Mouse (Mus musculus) neural tube, embryonic 13.5 days (tissue): ENCODE measurements around the gene Abcc10. TPM values are rescaled to one million over a fixed set of nuclear protein-coding genes. Genes with fewer than 3 reads are reported as not detected.
A peak's percentile ranks its signal among the peaks of the same experiment; 100 is the strongest.

Experiments used
- ATAC-seq: fragments of 200-750 bp; cut with Nextera tagmentation; 2 replicates; pipeline ENCODE4 v1.8.0; 2017; ENCODE audit warnings: low read depth, mild to moderate bottlenecking, moderate TSS enrichment, moderate library complexity
- H3K27ac ChIP-seq: fragments of 300-500 bp; sonication (generic); replicated peaks from 2 replicates; pipeline ENCODE4 v1.5.1; 2015; ENCODE audit warnings: moderate library complexity, mild to moderate bottlenecking, inconsistent platforms
- H3K27me3 ChIP-seq: fragments of 300-500 bp; sonication (generic); 2 replicates; pipeline ENCODE4 v1.6.1; 2015; ENCODE audit warnings: mild to moderate bottlenecking, inconsistent platforms
- H3K36me3 ChIP-seq: fragments of 300-500 bp; sonication (generic); 2 replicates; pipeline ENCODE4 v1.6.1; 2015; ENCODE audit warnings: mild to moderate bottlenecking, inconsistent platforms
- H3K4me1 ChIP-seq: fragments of 300-500 bp; sonication (generic); replicated peaks from 2 replicates; pipeline ENCODE4 v1.6.1; 2015; ENCODE audit warnings: inconsistent platforms
- H3K4me2 ChIP-seq: fragments of 300-500 bp; sonication (generic); 2 replicates; pipeline ENCODE4 v1.6.1; 2015; ENCODE audit warnings: inconsistent platforms, mild to moderate bottlenecking, moderate library complexity
- H3K4me3 ChIP-seq: fragments of 300-500 bp; sonication (generic); 2 replicates; pipeline ENCODE4 v1.5.1; 2015; ENCODE audit warnings: mild to moderate bottlenecking, inconsistent platforms
- H3K9ac ChIP-seq: fragments of 300-500 bp; sonication (generic); 2 replicates; pipeline ENCODE4 v1.6.1; 2015; ENCODE audit warnings: moderate library complexity, mild to moderate bottlenecking, inconsistent platforms
- H3K9me3 ChIP-seq: fragments of 300-500 bp; sonication (generic); 2 replicates; pipeline ENCODE4 v1.6.1; 2016; ENCODE audit warnings: inconsistent platforms
- whole genome bisulfite sequencing: fragments of 180-500 bp; shearing (Covaris S2); methylation state at CpG from one replicate; pipeline ENCODE4 v1.1.7; 2015; 5-methylcytosine and 5-hydroxymethylcytosine counted together
- polyA plus RNA-seq: library from polyadenylated mRNA; unstranded; fragments of >200 nt; fragmentation: Nextera tagmentation; extraction: Ambion mirVana; gene quantifications from 2 replicates; pipeline ENCODE4 v1.2.1, GENCODE M21; 2015

The Abcc10 gene
- polyA plus RNA-seq, 1 experiment from 2014 or later, result 9.2 TPM

DNA sequence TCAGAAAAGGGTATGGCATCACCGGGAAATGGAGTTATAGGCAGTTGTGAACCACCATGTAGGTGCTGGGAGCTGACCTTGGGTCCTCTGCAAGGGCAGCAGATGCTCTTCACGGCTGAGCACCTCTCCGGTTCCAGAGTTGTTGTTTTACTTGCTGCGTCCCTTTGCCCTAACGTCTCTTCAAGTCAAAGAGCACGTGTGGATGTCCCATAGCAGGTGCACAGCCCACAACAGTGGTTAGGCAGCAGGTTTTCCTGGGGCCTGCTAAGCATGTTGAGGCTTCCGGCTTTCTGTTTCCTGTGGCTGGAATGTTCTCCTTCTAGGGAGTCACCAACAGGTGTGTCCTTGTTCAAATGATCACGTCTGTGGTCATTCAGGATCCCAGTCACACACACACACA, 44.2 kb downstream of the Abcc10 start:
- no peak for ATAC-seq
- H3K4me3 ChIP-seq, result no peak overlapping the region
- no peak overlapping the region for H3K4me2 ChIP-seq
- peaks cover 34% of the 10 kb centered on the region for H3K4me1 ChIP-seq
- peaks cover 10% of the 10 kb centered on the region for H3K36me3 ChIP-seq
- H3K27me3 ChIP-seq, result no peaks in the 10 kb centered on the region
- no peak overlapping the region for H3K27ac ChIP-seq
- no peaks in the 10 kb centered on the region for H3K9me3 ChIP-seq
- WGBS, result 84% methylated on average over 8 of the region's 8 CpGs
- no peak overlapping the region for H3K9ac ChIP-seq

GRCm38 (mm10) chr17:46283140-46283539, 45.0 kb downstream of the Abcc10 start:
- peak; percentile 65 for ATAC-seq
- H3K4me2 ChIP-seq, result peak overlapping the region; percentile 96
- H3K36me3 ChIP-seq, result peaks cover 14% of the 10 kb centered on the region
- 23% methylated on average over 9 of the region's 9 CpGs for WGBS
- H3K9me3 ChIP-seq, result no peaks in the 10 kb centered on the region
- H3K9ac ChIP-seq, result 0 out of 2 replicates have a peak overlapping the region, but pooled peaks have one; percentile 10
- peak overlapping the region; percentile 65 for H3K4me3 ChIP-seq
- peak overlapping the region; percentile 78 for H3K27ac ChIP-seq
- H3K27me3 ChIP-seq, result no peaks in the 10 kb centered on the region
- peaks cover 34% of the 10 kb centered on the region for H3K4me1 ChIP-seq

DNA sequence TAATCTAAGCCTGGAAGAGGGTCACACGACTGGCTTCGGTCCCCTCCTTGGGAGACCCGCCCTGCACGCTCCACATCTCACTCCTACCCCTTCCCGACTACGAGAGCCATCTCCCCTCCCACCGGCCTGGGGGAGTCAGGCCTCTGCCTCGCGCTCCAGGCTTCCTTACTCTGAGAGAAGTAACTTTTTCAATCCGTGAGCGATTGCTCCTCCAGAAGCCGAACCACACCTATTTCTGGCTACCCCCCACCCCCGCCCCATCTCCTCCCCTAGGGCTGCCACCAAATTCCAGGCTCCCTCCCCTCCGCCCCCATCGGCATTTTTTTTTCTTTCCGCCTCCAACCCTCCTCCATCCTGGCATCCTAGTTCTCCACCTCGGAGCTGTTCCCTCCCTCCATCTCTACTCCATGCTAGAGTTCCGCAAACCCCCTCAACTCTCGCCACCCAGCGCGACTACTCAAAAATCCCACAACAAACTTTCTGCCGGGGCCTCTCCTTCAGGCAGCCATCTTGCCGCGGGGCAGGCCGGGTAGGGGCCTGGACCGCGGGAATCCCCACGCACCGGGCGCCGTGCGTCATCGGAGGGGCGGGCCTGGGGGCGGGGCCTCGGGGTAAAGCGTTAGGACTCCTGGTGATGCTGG, 45.5 kb downstream of the Abcc10 start, which contains the start of gene Tjap1:
Tjap1 (minus strand) TSS at position 544 of the 641 bp plus-strand sequence.
- ATAC-seq, result peak; percentile 97
- peaks cover 30% of the 10 kb centered on the region for H3K4me1 ChIP-seq
- peak within 1 kb of the TSS; percentile 78 for H3K27ac ChIP-seq
- H3K9ac ChIP-seq, result peak within 1 kb of the TSS; percentile 81
- peak within 1 kb of the TSS; percentile 96 for H3K4me2 ChIP-seq
- no peaks in the 10 kb centered on the region for H3K9me3 ChIP-seq
- H3K36me3 ChIP-seq, result peaks cover 17% of the 10 kb centered on the region
- WGBS, result under 1% methylated on average over 37 of the region's 37 CpGs
- H3K4me3 ChIP-seq, result peak within 1 kb of the TSS; percentile 65
- no peaks in the 10 kb centered on the region for H3K27me3 ChIP-seq

- Histone ChIP-seq H3K36me3 (peaks cover 17% of the 10 kb centered on the region), H3K9me3 (no peaks in the 10 kb centered on the region), H3K27me3 (no peaks in the 10 kb centered on the region), H3K4me2 (no peak overlapping the region), H3K9ac (no peak overlapping the region), H3K4me3 (no peak overlapping the region), H3K27ac (no peak overlapping the region), H3K4me1 (peaks cover 21% of the 10 kb centered on the region)
- WGBS, result 92% methylated on average over 12 of the region's 12 CpGs
- no peak for ATAC-seq
Measured at GRCm38 (mm10) chr17:46278011-46278765, 50.0 kb downstream of the Abcc10 start.

DNA sequence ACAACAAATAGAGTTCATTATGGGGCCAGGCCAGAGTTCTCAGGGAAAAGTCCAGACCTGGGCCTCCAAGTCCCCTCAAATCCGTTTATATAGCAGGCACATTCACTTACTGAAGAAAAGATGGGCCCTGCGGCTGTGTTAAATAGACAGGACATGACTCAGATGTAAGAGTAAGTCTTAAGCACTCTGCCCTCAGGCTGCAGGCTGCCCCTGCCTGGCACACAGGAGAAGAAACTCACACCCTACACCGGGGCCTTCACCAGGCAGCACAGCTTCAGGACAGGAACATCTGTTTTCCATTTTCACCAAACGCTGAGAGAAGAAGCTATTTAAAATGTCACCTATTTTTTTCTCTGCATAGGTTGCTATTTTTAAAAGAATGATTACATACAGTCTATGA, 50.6 kb downstream of the Abcc10 start:
- no peak for ATAC-seq
- Histone ChIP-seq H3K4me3 (no peak overlapping the region), H3K4me2 (no peak overlapping the region), H3K9ac (no peak overlapping the region), H3K36me3 (peaks cover 17% of the 10 kb centered on the region), H3K9me3 (no peaks in the 10 kb centered on the region), H3K4me1 (peaks cover 19% of the 10 kb centered on the region), H3K27me3 (no peaks in the 10 kb centered on the region), H3K27ac (no peak overlapping the region)
- 81% methylated on average over 4 of the region's 4 CpGs for WGBS

DNA sequence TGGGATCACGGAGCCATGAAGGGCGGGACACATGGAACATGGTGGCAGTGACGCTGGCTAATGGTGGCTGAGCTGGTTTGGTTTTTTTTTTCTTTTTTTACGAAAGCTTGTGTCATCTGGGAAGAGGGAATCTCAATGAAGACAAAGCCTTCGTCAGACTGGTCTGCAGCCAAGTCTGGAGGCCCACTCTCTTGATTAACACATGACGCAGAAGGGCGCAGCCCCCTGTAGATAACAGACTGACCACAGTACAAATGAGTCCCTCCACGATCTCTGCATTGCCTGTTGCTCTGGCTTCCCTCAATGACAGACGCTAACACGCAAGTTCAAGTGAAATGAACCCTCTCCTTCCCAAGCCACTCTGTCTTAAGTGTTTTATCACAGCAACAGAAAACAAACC, 52.6 kb downstream of the Abcc10 start:
- no peak overlapping the region for H3K27ac ChIP-seq
- H3K4me1 ChIP-seq, result no peaks in the 10 kb centered on the region
- H3K4me2 ChIP-seq, result no peak overlapping the region
- H3K9me3 ChIP-seq, result no peaks in the 10 kb centered on the region
- H3K36me3 ChIP-seq, result peaks cover 17% of the 10 kb centered on the region
- 96% methylated on average over 10 of the region's 10 CpGs for WGBS
- no peak overlapping the region for H3K9ac ChIP-seq
- H3K4me3 ChIP-seq, result no peak overlapping the region
- H3K27me3 ChIP-seq, result no peaks in the 10 kb centered on the region
- ATAC-seq, result no peak

GRCm38 (mm10) chr17:46275034-46275433, 53.1 kb downstream of the Abcc10 start:
- Histone ChIP-seq H3K9me3 (no peaks in the 10 kb centered on the region), H3K9ac (no peak overlapping the region), H3K27me3 (no peaks in the 10 kb centered on the region), H3K27ac (no peak overlapping the region), H3K4me1 (no peaks in the 10 kb centered on the region), H3K4me2 (no peak overlapping the region), H3K36me3 (peaks cover 22% of the 10 kb centered on the region), H3K4me3 (no peak overlapping the region)
- 91% methylated on average over 6 of the region's 6 CpGs for WGBS
- no peak for ATAC-seq

DNA sequence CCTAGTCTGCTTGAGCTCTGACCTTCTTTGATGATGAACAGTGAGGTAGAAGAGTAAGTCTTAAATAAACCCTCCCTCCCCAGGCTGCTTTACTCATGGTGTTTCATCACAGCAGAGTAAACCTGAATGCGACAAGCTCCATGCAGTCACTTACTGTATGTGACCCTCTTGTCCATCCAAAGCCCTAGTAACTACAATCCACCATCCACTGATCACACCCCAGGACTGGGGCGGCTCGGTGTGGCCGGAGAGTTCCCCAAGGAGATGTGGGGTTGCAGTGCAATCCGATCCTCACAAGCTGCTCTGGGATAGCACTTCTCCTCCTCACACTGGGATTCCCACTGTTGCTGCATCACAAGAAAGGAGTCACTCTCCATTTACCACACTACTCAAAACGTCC, 53.7 kb downstream of the Abcc10 start:
- 83% methylated on average over 6 of the region's 6 CpGs for WGBS

DNA sequence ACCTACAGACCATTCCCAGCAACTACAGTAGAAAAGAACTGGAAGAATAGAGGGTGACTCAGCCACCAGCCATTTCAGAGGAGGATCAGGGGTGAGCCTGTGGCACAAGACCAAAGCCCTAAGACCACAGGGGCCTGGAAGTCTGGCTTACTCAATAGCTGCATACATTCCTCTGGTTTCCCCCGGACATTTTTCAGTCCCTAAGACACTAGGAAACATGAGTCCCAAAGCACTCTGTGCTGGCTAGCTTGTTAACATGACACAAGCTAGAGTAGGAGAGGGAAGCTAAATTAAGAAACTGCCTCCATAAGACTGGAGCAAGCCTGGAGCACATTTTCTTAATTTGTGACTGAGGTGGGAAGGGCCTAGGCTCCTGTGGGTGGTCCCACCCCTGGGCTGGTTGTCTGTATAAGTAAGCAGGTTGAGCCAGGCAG, 54.3 kb downstream of the Abcc10 start:
- Histone ChIP-seq H3K4me2 (no peak overlapping the region), H3K9ac (no peak overlapping the region), H3K27ac (no peak overlapping the region), H3K9me3 (no peaks in the 10 kb centered on the region), H3K27me3 (no peaks in the 10 kb centered on the region), H3K4me1 (no peaks in the 10 kb centered on the region), H3K36me3 (peaks cover 22% of the 10 kb centered on the region), H3K4me3 (no peak overlapping the region)
- WGBS, result 75% methylated on average over 1 of the region's 1 CpGs
- no peak for ATAC-seq

More for the DNA sequence above, 53.7 kb downstream of the Abcc10 start:
- no peak for ATAC-seq
- H3K9me3 ChIP-seq, result no peaks in the 10 kb centered on the region
- H3K4me2 ChIP-seq, result no peak overlapping the region
- H3K9ac ChIP-seq, result 0 out of 2 replicates have a peak overlapping the region, but pooled peaks have one; percentile 4
- H3K36me3 ChIP-seq, result peaks cover 25% of the 10 kb centered on the region
- H3K4me1 ChIP-seq, result no peaks in the 10 kb centered on the region
- no peak overlapping the region for H3K27ac ChIP-seq
- H3K4me3 ChIP-seq, result no peak overlapping the region
- no peaks in the 10 kb centered on the region for H3K27me3 ChIP-seq

DNA sequence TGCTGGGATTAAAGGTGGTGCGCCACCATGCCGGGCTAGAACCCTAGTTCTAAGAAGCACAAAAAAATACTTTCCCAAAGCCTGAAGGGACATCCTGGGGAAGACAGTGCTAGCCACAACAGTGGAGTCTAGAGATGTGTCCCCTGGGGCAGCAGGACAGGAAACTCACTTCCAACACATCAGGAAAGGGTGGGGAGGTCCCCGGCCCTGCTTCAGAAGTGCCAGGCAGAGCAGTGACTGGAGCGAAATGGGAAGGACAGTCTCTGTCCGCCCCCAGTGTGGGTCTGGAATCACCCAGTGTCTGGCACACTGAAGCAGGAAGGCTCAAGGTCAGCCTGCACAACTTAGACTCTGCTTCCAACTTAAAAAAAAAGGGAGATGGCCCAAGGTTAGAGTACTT, 55.5 kb downstream of the Abcc10 start:
- 92% methylated on average over 5 of the region's 5 CpGs for WGBS
- Histone ChIP-seq H3K4me2 (no peak overlapping the region), H3K27me3 (no peaks in the 10 kb centered on the region), H3K4me3 (no peak overlapping the region), H3K36me3 (peaks cover 15% of the 10 kb centered on the region), H3K9ac (no peak overlapping the region), H3K4me1 (no peaks in the 10 kb centered on the region), H3K9me3 (no peaks in the 10 kb centered on the region), H3K27ac (no peak overlapping the region)
- ATAC-seq, result no peak

GRCm38 (mm10) chr17:46272058-46272457, 56.1 kb downstream of the Abcc10 start:
- Histone ChIP-seq H3K4me3 (no peak overlapping the region), H3K4me2 (no peak overlapping the region), H3K9ac (0 out of 2 replicates have a peak overlapping the region, but pooled peaks have one; percentile 8), H3K9me3 (no peaks in the 10 kb centered on the region), H3K27me3 (no peaks in the 10 kb centered on the region), H3K27ac (no peak overlapping the region), H3K4me1 (no peaks in the 10 kb centered on the region), H3K36me3 (peaks cover 19% of the 10 kb centered on the region)
- no peak for ATAC-seq
- WGBS, result 73% methylated on average over 2 of the region's 2 CpGs

GRCm38 (mm10) chr17:46269771-46270534, 58.2 kb downstream of the Abcc10 start:
- Histone ChIP-seq H3K4me2 (no peak overlapping the region), H3K27me3 (no peaks in the 10 kb centered on the region), H3K9me3 (no peaks in the 10 kb centered on the region), H3K36me3 (peaks cover 26% of the 10 kb centered on the region), H3K4me1 (no peaks in the 10 kb centered on the region), H3K27ac (no peak overlapping the region), H3K9ac (peak overlapping the region; percentile 47; the same call in 1 of the 2 replicates), H3K4me3 (no peak overlapping the region)
- 90% methylated on average over 19 of the region's 19 CpGs for WGBS
- ATAC-seq, result no peak
